Mouse (Mus musculus) stomach, postnatal 0 days (tissue): ENCODE data around the gene Sec22c.

Source experiments
- CTCF ChIP-seq: IDR thresholded peaks from 2 replicates; pipeline ENCODE4 v1.5.1; 2016; ENCODE audit warnings: antibody characterized with exemption, low read depth, mild to moderate bottlenecking, moderate library complexity
- EP300 ChIP-seq: optimal IDR thresholded peaks from 2 replicates; pipeline ENCODE3; 2016; ENCODE audit warnings: antibody characterized with exemption

- TF ChIP-seq CTCF: no peak
- no peak for TF ChIP-seq EP300
Measured at GRCm38 (mm10) chr9:121630627-121631026, 74.7 kb downstream of the Sec22c start.
